Mouse (Mus musculus) cerebellum, adult 9-11 months (tissue): ENCODE measurements around the gene C1qtnf7.

Experiments used
- DNase-seq: peaks from one replicate; pipeline ENCODE4 v3.0.0; 2022

The C1qtnf7 gene

GRCm38 (mm10) chr5:43515401-43515976 lies at the start of gene C1qtnf7:
TSS of gene C1qtnf7 (plus strand) at chr5:43515538.
- no peak for DNase-seq

- no peak for DNase-seq
Measured at GRCm38 (mm10) chr5:43466762-43467161, 48.6 kb upstream of the C1qtnf7 start.

DNA sequence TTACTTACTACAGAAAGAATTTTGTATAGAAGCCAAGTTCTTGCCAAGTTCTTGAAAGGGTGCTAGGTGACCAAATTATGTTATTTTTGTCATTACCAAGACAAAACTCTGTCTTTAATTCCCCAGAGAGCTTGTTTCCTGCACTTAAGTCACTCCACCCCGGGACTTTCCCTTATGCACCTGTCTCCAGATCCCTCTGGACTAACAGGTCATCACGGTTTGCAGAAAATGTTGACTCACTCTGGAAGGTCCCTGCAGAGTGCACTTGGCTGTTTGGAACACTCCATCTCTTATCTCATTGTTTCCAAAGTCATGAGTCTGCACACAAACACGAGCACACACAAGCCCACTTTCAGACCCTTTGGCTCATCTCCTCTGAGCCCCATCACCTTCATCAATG lies 48.1 kb upstream of the C1qtnf7 start:
- DNase-seq, result no peak

- DNase-seq, result no peak
Measured at GRCm38 (mm10) chr5:43468937-43469336, 46.4 kb upstream of the C1qtnf7 start.

- DNase-seq, result no peak
Measured at GRCm38 (mm10) chr5:43477953-43478352, 37.4 kb upstream of the C1qtnf7 start.

DNA sequence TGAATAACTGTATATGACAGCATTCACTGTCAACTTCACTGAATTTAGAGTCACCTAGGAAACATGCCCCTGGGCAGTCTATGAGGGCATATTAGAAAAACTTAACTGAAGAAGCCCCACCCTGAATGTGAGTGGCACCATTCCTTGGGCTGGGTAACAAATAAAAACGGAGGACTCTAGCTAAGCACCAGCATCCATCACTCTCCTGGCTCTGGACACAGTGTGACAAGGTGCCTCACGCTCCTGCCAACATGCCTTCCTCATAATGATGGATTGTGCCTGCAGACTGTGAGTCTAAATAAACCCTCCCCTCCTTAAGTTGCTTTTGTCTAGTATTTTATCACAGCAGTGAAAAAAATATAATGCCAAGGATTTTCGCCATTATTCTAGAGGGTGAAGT lies 35.3 kb upstream of the C1qtnf7 start:
- DNase-seq, result no peak

GRCm38 (mm10) chr5:43480786-43481185 lies 34.6 kb upstream of the C1qtnf7 start:
- DNase-seq, result no peak

DNA sequence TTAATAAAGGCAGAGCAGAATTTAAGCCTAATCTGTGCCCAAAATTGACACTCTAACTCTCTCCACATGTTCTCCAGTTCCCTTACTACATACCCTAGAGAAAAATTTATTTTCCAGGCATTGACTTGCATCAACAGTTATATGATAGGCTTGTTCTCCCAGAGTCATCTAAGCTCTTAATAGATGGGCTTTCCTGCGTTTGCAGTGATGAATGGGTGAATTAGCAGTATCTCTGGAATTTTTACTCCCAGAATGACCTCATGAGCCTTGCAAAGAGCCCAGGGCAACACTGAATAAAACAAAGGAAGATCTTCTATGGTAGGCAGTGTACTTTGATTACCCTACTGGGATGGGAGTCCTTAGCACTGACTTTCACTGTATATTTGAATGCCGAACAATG lies 33.5 kb upstream of the C1qtnf7 start:
- no peak for DNase-seq

DNA sequence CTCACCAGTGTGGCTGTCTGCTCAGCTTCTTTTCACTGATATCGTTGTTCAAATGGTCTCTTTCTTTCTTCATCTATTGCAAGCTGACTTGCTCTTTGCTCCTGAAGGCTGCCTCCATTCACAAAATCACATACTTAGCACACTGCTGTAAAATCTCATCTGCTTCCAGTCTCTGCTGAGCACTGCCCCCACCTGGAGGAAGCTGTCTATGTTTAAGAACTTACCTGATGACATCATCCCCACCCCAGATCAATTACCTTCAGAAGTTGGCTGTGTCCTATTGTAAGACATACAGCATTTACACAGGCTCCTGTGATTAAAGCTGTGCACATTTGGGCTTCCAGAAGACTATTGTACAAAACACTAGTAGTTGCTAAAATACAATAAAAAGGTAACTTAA lies 13.5 kb upstream of the C1qtnf7 start:
- no peak for DNase-seq

DNA sequence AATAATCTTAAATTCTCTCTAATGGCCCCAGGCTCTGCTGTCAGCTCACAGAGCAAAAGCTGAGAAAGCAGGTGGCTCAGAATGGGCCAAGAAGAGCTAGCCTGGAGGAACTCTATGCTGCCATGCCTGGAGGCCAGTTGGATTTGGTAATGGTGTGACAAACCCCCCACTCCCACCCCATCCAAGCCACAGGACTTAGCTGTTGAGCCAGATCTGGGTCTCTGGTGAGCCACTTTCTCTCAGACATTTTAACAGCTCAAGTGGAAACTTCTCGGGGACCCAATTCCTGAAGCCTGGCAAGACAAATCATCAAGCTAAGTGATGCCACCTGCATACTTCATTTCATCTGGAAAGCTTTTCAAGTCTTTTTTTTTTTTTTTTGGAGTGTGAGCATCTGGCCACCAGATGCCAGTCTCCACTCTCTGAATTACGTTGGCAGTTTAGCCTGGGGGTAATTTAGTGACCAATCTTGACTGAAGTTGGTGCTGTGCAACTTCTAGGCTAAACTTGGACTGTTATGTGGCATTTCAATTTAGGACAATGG lies 11.0 kb upstream of the C1qtnf7 start:
- DNase-seq, result no peak

DNA sequence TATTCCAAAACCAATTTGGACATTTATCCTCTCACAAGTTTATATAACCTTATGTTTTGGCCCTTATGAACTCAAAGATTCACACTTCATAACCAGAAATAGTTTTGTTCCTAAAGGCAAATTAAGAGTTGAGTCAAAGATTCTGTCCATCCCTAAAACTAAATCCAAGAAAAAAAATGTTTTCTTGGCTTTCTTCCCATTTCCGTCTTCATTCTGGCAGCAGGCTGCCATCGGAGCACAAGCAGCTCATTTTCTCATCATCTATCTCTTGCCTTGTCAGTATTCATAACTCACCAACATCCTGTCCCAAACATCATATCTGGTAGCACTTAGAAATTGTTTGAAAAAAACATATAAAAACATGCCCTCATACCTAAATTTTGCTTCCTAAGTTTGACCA lies 6.9 kb upstream of the C1qtnf7 start:
- DNase-seq, result no peak

- DNase-seq, result no peak
Measured at GRCm38 (mm10) chr5:43508892-43509291, 6.4 kb upstream of the C1qtnf7 start.

- DNase-seq, result no peak
Measured at GRCm38 (mm10) chr5:43511126-43511525, 4.2 kb upstream of the C1qtnf7 start.

GRCm38 (mm10) chr5:43516491-43516890 lies 1.2 kb downstream of the C1qtnf7 start:
- DNase-seq, result no peak

DNA sequence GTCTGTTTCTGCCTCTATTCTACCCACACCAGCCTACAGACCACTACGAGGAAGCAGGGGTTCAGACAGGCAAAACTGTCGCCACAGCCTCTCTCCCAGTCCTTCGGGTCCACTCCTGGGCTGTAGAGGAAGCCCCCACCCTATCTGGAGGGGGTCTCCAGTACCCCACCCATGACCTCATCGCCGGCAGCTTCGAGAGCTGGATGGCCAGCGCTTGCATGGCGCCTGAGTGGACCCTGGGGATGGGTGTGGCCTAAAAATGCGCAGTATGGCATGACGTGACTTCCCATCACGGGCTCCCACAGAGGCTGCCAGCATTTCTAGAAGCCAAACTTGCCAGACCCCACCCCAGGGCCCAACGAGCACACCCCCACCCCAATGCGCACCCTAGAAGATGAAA lies 2.0 kb downstream of the C1qtnf7 start:
- DNase-seq, result no peak

DNA sequence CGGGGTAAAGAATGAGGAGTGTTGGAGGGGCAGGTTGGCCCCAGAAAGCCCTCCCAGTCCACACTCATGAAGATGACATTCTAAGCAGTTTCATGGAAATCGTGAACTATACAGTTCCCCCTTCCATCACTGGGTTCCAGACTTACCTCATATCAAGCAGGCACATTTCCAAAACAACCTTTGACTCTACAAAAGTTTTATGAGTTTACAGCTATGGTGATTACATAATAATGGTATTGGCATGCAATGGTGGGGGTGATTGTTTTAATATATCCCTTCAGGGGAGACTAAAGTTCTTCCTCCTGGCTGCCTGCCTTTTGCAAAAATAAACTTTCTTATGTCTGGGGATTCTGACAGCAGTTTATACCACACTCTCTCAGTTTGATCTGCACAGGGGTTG lies 4.6 kb downstream of the C1qtnf7 start:
- DNase-seq, result no peak

DNA sequence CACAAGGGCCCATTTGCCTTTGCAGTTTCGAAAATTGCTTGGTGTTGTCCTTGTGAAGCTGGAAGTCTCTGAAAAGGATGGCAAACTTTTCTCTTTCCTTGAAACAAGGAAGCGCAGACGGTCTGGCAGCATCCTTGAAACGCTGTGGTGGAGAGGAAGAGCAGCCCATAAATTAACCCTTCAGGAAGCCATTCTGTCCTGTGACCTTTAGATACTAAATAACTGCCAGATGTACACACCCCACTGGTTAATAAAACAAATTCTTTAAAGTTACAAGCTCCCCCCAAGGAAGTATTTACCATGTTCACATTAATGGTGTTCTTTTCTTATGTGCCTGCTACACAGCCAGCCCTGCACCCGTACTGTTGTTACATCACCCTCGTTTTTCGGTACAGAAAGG lies 6.0 kb downstream of the C1qtnf7 start:
- DNase-seq, result no peak

DNA sequence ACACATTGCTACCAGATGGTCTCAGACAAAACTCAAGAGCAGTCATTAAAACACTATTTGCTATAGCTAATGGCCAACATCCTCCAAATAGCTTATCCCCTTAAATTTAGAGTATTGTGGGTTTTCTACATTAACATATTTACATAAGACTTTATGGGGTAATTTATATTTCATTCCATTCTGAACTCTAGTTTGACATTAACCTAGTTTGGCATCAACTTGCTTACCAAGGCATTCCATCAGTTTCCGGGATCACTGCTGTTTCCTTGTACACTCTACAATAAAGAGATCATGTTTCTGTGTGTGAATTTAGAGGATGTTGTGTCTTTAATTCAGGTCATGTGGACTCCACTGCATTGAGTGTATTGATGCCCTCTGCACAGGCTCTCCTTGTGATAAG lies 7.5 kb downstream of the C1qtnf7 start:
- no peak for DNase-seq

DNA sequence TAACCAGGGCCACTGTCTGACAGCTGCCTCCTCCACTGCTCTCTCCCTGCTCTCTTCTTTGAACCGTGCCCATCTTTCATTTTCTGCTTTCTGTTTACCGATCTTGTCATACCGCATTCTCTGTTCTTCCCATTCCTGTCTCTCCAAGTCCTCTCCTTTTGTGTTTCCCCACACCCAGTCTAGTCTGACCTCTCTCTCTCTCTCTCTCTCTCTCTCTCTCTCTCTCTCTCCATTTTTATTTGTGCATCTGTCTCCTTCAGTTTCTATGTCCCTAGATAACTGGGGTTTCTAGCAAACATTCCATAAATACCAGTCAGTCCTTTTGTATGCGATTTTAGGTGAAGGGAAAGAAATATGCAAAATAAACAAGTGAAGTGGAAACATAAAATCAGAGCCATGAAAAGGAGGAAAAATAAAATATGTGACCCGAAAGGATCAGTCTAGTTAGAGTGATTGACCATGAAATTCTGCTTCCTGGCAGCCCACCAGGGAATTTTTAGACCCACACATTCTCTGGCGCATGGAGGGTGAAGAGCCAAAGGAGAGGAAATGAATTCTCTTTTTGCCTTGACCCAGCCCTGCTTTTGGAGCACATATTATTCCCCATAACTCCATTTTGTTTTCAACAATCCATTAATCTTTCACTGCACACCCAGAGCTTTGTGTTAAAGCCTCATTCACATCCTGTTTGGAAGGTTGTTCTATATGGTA lies 11.7 kb downstream of the C1qtnf7 start:
- DNase-seq, result no peak

- DNase-seq, result no peak
Measured at GRCm38 (mm10) chr5:43530186-43530585, 14.8 kb downstream of the C1qtnf7 start.

GRCm38 (mm10) chr5:43530886-43531285 lies 15.5 kb downstream of the C1qtnf7 start:
- no peak for DNase-seq

- DNase-seq, result no peak
Measured at GRCm38 (mm10) chr5:43538322-43539167, 23.2 kb downstream of the C1qtnf7 start.

GRCm38 (mm10) chr5:43539168-43539516 lies 23.8 kb downstream of the C1qtnf7 start:
- no peak for DNase-seq

- DNase-seq, result no peak
Measured at GRCm38 (mm10) chr5:43539871-43540270, 24.5 kb downstream of the C1qtnf7 start.
